Mouse (Mus musculus) limb, embryonic 12.5 days (tissue): ENCODE measurements around the gene Rin3. TPM values are rescaled to one million over a fixed set of nuclear protein-coding genes. Genes with fewer than 3 reads are reported as not detected.

Source experiments
- ATAC-seq: fragments of 200-750 bp; cut with Nextera tagmentation; 2 replicates; pipeline ENCODE4 v1.8.0; 2017; ENCODE audit warnings: low read depth, moderate TSS enrichment; ENCODE audit not compliant: insufficient number of reproducible peaks, insufficient read depth, low FRiP score, low TSS enrichment
- H3K27ac ChIP-seq: fragments of 300-500 bp; sonication (generic); 2 replicates; pipeline ENCODE4 v1.5.1; 2016; ENCODE audit warnings: mild to moderate bottlenecking, moderate library complexity
- H3K27me3 ChIP-seq: fragments of 300-500 bp; sonication (generic); 2 replicates; pipeline ENCODE4 v1.6.1; 2016; ENCODE audit warnings: mild to moderate bottlenecking, moderate library complexity
- H3K36me3 ChIP-seq: fragments of 300-500 bp; sonication (generic); 2 replicates; pipeline ENCODE4 v1.6.1; 2016; ENCODE audit warnings: mild to moderate bottlenecking, moderate library complexity
- H3K4me1 ChIP-seq: fragments of 300-500 bp; sonication (generic); replicated peaks from 2 replicates; pipeline ENCODE4 v1.6.1; 2016
- H3K4me2 ChIP-seq: fragments of 300-500 bp; sonication (generic); 2 replicates; pipeline ENCODE4 v1.6.1; 2016; ENCODE audit warnings: mild to moderate bottlenecking, moderate library complexity
- H3K4me3 ChIP-seq: fragments of 300-500 bp; sonication (generic); replicated peaks from 2 replicates; pipeline ENCODE4 v1.5.1; 2016; ENCODE audit warnings: mild to moderate bottlenecking
- H3K9ac ChIP-seq: fragments of 300-500 bp; sonication (generic); replicated peaks from 2 replicates; pipeline ENCODE4 v1.6.1; 2016; ENCODE audit warnings: mild to moderate bottlenecking, moderate library complexity
- H3K9me3 ChIP-seq: fragments of 300-500 bp; sonication (generic); 2 replicates; pipeline ENCODE4 v1.6.1; 2016; ENCODE audit warnings: mild to moderate bottlenecking, moderate library complexity
- WGBS: fragments of 180-500 bp; shearing (Covaris S2); methylation state at CpG from one replicate; pipeline ENCODE4 v1.1.7; 2016; 5-methylcytosine and 5-hydroxymethylcytosine counted together
- polyA plus RNA-seq: library from polyadenylated mRNA; unstranded; fragments of >200 nt; fragmentation: Nextera tagmentation; extraction: Ambion mirVana; gene quantifications from 2 replicates; pipeline ENCODE4 v1.2.1, GENCODE M21; 2016

The Rin3 gene
- polyA plus RNA-seq, 1 experiment from 2014 or later = 4.4 TPM

DNA sequence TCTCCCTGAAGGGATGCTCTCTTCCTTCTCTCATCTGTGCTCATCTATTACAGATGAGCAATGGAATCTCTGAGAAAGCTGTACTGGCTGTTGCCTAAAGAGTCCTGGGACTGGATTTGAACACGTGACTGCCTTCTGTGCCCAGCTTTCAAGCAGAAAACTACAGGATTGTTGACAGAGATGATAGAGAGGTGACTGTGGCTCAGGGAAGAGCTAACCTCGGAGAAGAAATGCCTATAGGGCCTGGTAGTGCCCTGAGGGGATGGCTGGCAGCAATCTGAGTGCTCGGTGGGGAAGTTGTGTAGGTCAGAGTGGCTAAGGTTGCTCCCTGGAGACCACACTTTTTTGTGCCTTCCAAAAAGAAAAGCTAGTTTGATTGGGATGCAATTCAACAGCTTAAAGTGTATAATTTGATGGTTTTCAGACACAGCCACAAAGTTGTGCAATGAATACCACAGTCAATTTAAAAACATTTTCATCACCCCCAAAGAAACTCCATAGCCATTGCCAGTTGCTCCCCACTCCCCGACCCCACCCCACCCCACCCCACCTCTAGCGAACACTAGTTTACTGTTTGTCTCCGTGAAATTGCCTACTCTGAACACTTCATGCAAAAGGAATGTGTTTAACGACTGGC, 1.9 kb upstream of the Rin3 start:
- Histone ChIP-seq H3K4me3 (no peak overlapping the region), H3K4me2 (no peak overlapping the region), H3K9me3 (0 out of 2 replicates have a peak, but pooled peaks cover 8% of the 10 kb centered on the region), H3K36me3 (no peaks in the 10 kb centered on the region), H3K4me1 (peaks cover 13% of the 10 kb centered on the region), H3K27ac (no peak overlapping the region), H3K27me3 (peaks cover 36% of the 10 kb centered on the region), H3K9ac (no peak overlapping the region)
- WGBS = 56% methylated on average over 7 of the region's 7 CpGs
- no peak for ATAC-seq

DNA sequence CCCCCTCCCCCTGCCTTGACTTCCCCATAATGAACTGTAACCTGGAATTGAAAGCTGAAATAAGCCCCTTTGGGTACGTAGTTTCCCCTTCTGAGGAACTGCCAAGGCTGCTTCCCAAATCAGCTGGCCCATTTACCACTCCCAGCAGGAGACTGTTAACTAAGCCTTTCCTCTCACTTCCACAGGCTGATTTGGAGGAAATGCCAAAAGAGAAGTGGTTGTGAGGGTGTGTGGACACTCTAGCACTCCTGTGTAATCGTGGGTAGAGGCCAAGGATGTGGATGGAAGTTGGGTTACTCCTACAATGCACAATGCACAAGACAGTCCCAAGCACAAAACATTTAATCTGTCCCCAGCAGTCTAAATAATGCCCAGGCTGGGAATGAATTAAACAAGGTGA, 722 bp upstream of the Rin3 start:
- peaks cover 19% of the 10 kb centered on the region for H3K4me1 ChIP-seq
- 0 out of 2 replicates have a peak, but pooled peaks cover 8% of the 10 kb centered on the region for H3K9me3 ChIP-seq
- no peak overlapping the region for H3K27ac ChIP-seq
- WGBS = 58% methylated on average over 2 of the region's 2 CpGs
- no peaks in the 10 kb centered on the region for H3K36me3 ChIP-seq
- ATAC-seq = no peak
- H3K4me3 ChIP-seq = no peak overlapping the region
- H3K27me3 ChIP-seq = peaks cover 38% of the 10 kb centered on the region
- H3K9ac ChIP-seq = no peak overlapping the region
- H3K4me2 ChIP-seq = peak overlapping the region; percentile 94; the same call in 1 of the 2 replicates

DNA sequence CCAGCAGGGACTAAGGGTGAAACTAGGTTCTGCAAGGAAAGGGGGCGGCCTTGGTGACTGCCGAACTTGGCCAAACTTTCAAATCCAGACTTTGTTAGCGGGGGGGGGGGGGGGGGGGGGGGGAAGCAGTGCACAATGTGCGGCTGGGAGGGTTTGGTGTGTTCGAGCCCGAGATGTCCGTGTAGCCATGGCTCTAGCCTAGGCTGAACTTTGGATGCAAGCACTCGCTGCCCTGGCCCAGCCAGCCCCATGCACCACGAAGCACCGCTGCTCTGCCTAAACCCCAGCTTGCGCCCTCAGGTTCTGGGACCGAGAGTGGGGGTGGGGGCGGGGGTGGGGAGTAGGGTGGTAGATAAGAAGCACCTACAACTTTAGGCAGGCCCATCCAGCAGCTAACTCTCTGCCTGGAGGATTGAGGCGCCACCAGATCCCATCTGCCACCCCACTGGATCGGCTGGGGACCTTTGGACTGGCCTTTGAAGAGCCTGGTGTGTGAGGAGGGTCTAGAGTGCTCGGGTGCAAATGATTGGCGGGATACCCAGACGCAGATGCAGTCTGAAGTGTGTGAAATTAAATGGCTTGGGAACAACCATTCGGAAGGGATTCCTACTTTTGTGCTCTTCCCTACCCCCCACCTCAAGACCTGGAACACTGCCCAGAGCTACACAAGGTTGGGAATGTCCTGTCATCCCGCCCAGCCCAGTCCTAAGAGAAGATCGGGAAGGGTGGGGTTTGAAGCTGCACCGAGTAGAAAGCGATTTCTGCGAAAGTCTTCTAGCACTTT, 827 bp downstream of the Rin3 start:
- Histone ChIP-seq H3K9ac (peak overlapping the region; percentile 72), H3K36me3 (no peaks in the 10 kb centered on the region), H3K4me2 (peak overlapping the region; percentile 94), H3K4me3 (peak overlapping the region; percentile 59), H3K27me3 (peaks cover 38% of the 10 kb centered on the region), H3K27ac (no peak overlapping the region), H3K9me3 (0 out of 2 replicates have a peak, but pooled peaks cover 2% of the 10 kb centered on the region), H3K4me1 (peaks cover 19% of the 10 kb centered on the region)
- WGBS = 8% methylated on average over 22 of the region's 24 CpGs
- ATAC-seq = peak; percentile 60; the same call in 1 of the 2 replicates

DNA sequence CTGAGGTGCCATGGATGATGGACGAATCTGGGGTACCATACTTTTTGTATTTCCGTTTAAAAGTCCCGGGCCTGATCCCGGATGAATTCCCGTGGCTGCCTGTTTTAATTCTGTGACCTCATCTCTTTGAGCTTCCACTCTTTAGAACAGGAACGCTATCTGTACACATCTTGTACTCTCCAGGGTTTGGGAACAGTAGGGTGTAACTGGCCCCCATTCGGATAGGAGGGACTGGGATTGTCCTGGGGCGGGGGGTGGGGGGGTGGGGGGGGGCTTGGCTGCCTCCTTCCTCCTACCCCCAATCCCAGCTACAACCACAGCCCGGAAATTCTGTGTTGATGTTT, 1.4 kb downstream of the Rin3 start:
- peaks cover 19% of the 10 kb centered on the region for H3K4me1 ChIP-seq
- H3K9me3 ChIP-seq = no peaks in the 10 kb centered on the region
- H3K4me3 ChIP-seq = peak overlapping the region; percentile 59
- 37% methylated on average over 9 of the region's 9 CpGs for WGBS
- no peaks in the 10 kb centered on the region for H3K36me3 ChIP-seq
- peaks cover 38% of the 10 kb centered on the region for H3K27me3 ChIP-seq
- no peak overlapping the region for H3K27ac ChIP-seq
- peak overlapping the region; percentile 94 for H3K4me2 ChIP-seq
- no peak overlapping the region for H3K9ac ChIP-seq
- no peak for ATAC-seq

DNA sequence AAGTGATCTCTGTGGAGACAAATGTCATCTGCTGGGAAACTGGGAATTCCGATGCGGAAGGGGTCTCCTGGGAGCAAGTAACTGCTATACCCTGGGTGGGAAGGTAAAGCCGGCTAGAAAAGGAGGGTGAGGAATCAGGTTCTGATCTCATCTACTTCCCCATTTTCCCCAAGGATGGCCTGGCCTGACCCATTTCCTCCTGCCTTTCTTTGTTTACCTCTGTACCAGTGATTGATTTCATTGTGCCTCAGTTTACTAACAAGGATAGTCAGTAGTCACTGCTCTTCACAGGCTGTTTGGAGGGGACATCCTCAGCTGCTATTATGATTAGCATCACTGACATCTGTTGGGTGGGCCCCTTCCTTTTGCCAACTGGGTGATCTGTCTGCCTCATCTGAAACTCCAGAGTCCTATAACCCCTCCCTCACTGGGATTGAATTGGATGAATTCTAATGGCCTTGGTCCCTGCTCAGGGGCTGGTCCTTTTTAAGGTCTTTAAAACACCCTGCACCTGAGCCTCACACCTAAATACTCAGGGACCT, 1.8 kb downstream of the Rin3 start:
- H3K9ac ChIP-seq = no peak overlapping the region
- H3K27me3 ChIP-seq = peaks cover 38% of the 10 kb centered on the region
- H3K4me2 ChIP-seq = peak overlapping the region; percentile 94
- no peaks in the 10 kb centered on the region for H3K9me3 ChIP-seq
- peaks cover 19% of the 10 kb centered on the region for H3K4me1 ChIP-seq
- no peaks in the 10 kb centered on the region for H3K36me3 ChIP-seq
- WGBS = 52% methylated on average over 3 of the region's 3 CpGs
- no peak overlapping the region for H3K27ac ChIP-seq
- no peak for ATAC-seq
- peak overlapping the region; percentile 59; the same call in 1 of the 2 replicates for H3K4me3 ChIP-seq

DNA sequence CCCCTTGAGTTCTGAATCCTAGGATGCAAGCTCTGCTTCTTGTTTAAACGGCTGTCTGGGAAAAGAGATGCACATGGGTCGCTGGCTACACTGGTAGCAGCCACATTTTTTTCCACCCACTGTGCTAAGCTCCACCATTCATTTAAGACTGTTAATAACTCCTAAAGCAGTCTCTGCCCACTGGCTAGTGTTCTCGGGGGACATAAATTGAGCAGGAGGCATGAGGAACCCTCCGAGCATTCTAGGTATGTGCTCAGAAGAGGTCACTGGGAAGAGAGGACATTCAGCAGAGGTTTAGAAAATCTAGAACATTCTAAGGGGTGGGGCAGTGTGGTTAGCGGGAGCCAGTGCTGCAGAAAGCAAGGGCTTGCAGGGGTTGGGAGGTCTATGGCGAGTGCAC, 2.5 kb downstream of the Rin3 start:
- WGBS = 74% methylated on average over 6 of the region's 6 CpGs
- H3K4me2 ChIP-seq = no peak overlapping the region
- no peaks in the 10 kb centered on the region for H3K36me3 ChIP-seq
- H3K27ac ChIP-seq = no peak overlapping the region
- no peak overlapping the region for H3K9ac ChIP-seq
- no peak overlapping the region for H3K4me3 ChIP-seq
- H3K4me1 ChIP-seq = peaks cover 19% of the 10 kb centered on the region
- H3K27me3 ChIP-seq = peaks cover 38% of the 10 kb centered on the region
- no peak for ATAC-seq
- H3K9me3 ChIP-seq = no peaks in the 10 kb centered on the region

DNA sequence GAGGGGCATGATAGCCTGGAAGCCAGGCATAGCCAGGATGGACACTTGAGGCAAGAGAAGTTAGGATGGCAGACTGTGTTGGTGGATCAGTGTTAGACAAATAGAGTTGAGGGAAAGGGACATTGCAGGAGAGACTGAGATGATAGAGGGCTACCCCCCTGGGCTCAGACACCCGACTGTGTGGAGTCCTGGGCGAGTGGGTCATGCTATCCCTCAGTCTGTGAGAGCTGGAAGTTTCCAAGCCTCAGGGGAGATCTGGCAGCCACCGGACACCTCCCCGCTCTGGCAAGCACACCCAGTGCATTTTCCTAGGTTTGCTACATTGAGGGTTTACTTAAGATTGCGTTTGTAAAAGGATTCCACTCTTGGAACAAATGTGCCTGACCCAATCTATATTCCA, 2.9 kb downstream of the Rin3 start:
- no peak overlapping the region for H3K4me3 ChIP-seq
- ATAC-seq = no peak
- peaks cover 19% of the 10 kb centered on the region for H3K4me1 ChIP-seq
- no peak overlapping the region for H3K27ac ChIP-seq
- H3K9ac ChIP-seq = no peak overlapping the region
- H3K27me3 ChIP-seq = peaks cover 37% of the 10 kb centered on the region
- H3K9me3 ChIP-seq = no peaks in the 10 kb centered on the region
- no peak overlapping the region for H3K4me2 ChIP-seq
- H3K36me3 ChIP-seq = no peaks in the 10 kb centered on the region
- WGBS = 76% methylated on average over 5 of the region's 5 CpGs

DNA sequence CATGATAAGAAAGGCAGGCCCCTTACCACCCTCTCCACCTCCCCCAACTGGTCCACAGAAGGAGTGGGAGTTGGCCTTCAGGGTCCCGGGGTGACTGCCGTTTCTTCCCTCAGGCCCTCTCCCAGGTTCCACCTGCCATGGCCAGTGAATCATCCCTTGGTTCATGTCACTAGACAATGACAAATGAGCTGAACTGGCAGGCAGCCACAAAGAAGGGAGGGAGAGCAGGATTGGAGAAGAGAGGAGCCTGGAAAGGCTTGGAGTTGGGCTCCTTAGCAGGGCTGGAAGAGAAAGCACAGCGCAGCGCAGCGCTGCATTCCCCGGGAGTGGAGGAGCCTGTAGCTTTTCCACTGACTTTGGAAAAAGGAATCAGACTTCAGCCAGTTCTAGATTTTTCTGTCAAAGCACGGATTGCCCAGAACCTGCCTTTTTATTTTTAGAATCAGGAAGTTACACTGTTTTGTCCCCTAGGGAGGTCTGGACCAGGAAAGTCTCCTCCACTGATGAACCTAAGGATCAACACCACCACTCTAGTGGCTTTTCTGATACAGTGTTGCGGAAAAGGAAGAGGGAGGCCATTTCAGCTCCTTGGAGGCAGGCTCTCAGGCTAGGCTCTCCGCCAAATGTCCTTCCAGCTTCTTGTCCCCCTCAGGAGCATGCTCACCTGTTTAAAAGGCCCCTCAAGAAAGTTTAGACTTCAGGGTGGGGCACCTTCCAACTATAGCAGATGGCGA, 4.0 kb downstream of the Rin3 start:
- no peaks in the 10 kb centered on the region for H3K36me3 ChIP-seq
- WGBS = 73% methylated on average over 10 of the region's 10 CpGs
- peaks cover 33% of the 10 kb centered on the region for H3K27me3 ChIP-seq
- H3K9ac ChIP-seq = no peak overlapping the region
- H3K4me2 ChIP-seq = no peak overlapping the region
- peaks cover 22% of the 10 kb centered on the region for H3K4me1 ChIP-seq
- H3K9me3 ChIP-seq = no peaks in the 10 kb centered on the region
- no peak overlapping the region for H3K4me3 ChIP-seq
- no peak overlapping the region for H3K27ac ChIP-seq
- no peak for ATAC-seq

DNA sequence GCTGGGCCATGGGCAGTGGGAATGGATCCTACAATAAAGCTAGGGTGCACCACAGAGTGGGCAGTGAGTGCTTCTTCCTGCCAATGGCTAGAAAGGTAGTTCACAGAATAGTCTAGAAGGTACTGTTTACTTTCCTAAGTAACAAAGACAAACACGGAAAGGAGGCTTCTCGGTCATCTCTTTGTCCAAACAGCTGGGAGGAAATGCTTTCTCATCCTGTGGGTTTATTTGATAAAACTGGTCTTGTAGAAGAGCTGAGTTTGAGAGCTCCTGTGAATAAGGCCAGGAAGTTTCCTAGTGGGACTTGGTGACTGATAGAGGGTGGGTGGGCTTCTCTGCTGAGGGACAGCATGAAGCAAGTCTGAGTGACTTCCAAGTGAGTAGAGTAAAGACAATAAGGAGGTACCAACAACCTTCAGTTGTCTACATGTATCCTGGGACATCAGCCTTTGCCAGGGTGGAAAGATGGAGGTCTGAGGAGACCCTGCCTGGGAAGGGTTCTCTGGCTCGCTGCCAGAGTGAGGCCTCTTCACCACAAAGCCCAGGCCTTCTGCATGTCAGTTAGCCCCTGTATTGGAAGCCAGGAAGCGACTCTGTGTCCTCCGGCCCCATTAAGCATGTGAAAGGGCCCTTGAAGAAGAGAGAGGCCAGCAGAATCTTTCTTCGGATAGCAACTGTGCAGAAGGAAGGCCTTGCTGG, 5.2 kb downstream of the Rin3 start:
- 87% methylated on average over 6 of the region's 6 CpGs for WGBS
- peaks cover 23% of the 10 kb centered on the region for H3K27me3 ChIP-seq

DNA sequence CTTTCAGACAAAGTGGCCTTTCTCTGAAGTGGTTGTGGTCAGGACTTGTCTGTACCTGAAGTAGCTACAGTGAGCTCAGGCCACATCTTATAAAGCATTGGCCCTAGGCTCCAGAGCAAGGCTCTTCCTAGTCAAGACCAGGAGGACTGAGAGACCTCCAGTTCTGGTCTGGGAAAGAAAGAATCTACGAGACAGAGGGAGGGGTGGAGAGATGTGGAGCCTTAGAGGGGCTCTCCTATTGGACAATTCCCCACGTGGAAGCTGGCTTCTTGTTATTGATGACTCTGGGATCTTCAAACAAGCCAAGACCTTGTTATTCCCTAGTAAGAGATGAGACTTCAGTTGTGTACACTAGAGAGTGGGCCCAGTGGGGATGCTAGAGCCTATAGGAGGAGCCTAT, 6.0 kb downstream of the Rin3 start:
- ATAC-seq = no peak
- peaks cover 24% of the 10 kb centered on the region for H3K4me1 ChIP-seq
- no peaks in the 10 kb centered on the region for H3K9me3 ChIP-seq
- 47% methylated on average over 2 of the region's 2 CpGs for WGBS
- no peak overlapping the region for H3K9ac ChIP-seq
- H3K4me3 ChIP-seq = no peak overlapping the region
- no peaks in the 10 kb centered on the region for H3K36me3 ChIP-seq
- H3K4me2 ChIP-seq = no peak overlapping the region
- H3K27ac ChIP-seq = no peak overlapping the region
- peaks cover 18% of the 10 kb centered on the region for H3K27me3 ChIP-seq

More for the DNA sequence above, 5.2 kb downstream of the Rin3 start:
- ATAC-seq = no peak
- no peak overlapping the region for H3K27ac ChIP-seq
- H3K36me3 ChIP-seq = no peaks in the 10 kb centered on the region
- H3K4me1 ChIP-seq = peaks cover 27% of the 10 kb centered on the region
- no peak overlapping the region for H3K9ac ChIP-seq
- no peaks in the 10 kb centered on the region for H3K9me3 ChIP-seq
- no peak overlapping the region for H3K4me2 ChIP-seq
- no peak overlapping the region for H3K4me3 ChIP-seq
